Mouse (Mus musculus): Measurements from ENCODE around the gene Fbxo44.
"Not testable (repeated sequence)": the region's sequence is repeated elsewhere in the genome, so short reads cannot be mapped to it uniquely, and the experiment has no call there.

GRCm38 (mm10) chr4:148119578-148119977, 40.7 kb downstream of the Fbxo44 start:
- not testable (repeated sequence) for TF ChIP-seq CTCF (IDR thresholded peaks at IDR 0.05; ENCODE audit: control insufficient read depth, insufficient read depth, insufficient read length); MAX (IDR thresholded peaks at IDR 0.05); MYOD1 (IDR thresholded peaks at IDR 0.05; ENCODE audit: control insufficient read depth, insufficient read length, low read depth); USF1 (IDR thresholded peaks at IDR 0.05; ENCODE audit: low read depth)
